Mouse (Mus musculus): ENCODE measurements around the gene Gpam. TPM values are rescaled to one million over a fixed set of nuclear protein-coding genes. Genes with fewer than 3 reads are reported as not detected.

Gene Gpam
- polyA plus RNA-seq, 1 experiment from 2014 or later, result 8.6 TPM

- Histone ChIP-seq H3K9ac (no peak overlapping the region), H3K27me3 (replicated peaks) (no peaks in the 10 kb centered on the region), H3K4me2 (no peak overlapping the region), H3K36me3 (no peaks in the 10 kb centered on the region), H3K9me3 (no peaks in the 10 kb centered on the region), H3K27ac (replicated peaks) (no peak overlapping the region), H3K4me3 (no peak overlapping the region), H3K4me1 (peaks cover 46% of the 10 kb centered on the region)
- WGBS, result 30% methylated on average over 6 of the region's 6 CpGs
- no peak for ATAC-seq (ENCODE audit: extremely low read depth, insufficient number of reproducible peaks, low FRiP score, low TSS enrichment)
Measured at GRCm38 (mm10) chr19:55121836-55122235, 5.2 kb downstream of the Gpam start.

- no peaks in the 10 kb centered on the region for H3K36me3 ChIP-seq
- ATAC-seq (ENCODE audit: extremely low read depth, insufficient number of reproducible peaks, low FRiP score, low TSS enrichment), result no peak
- 41% methylated on average over 11 of the region's 11 CpGs for WGBS
Measured at GRCm38 (mm10) chr19:55120518-55121244, 6.4 kb downstream of the Gpam start.

GRCm38 (mm10) chr19:55119541-55119940 is 7.5 kb downstream of the Gpam start:
- Histone ChIP-seq H3K4me1 (peaks cover 52% of the 10 kb centered on the region), H3K36me3 (no peaks in the 10 kb centered on the region), H3K27ac (replicated peaks) (no peak overlapping the region), H3K9ac (no peak overlapping the region), H3K4me3 (no peak overlapping the region), H3K4me2 (no peak overlapping the region), H3K9me3 (no peaks in the 10 kb centered on the region), H3K27me3 (replicated peaks) (no peaks in the 10 kb centered on the region)
- WGBS, result 35% methylated on average over 2 of the region's 2 CpGs
- ATAC-seq (ENCODE audit: extremely low read depth, insufficient number of reproducible peaks, low FRiP score, low TSS enrichment), result no peak

More at GRCm38 (mm10) chr19:55120518-55121244, 6.4 kb downstream of the Gpam start:
- Histone ChIP-seq H3K9me3 (no peaks in the 10 kb centered on the region), H3K4me1 (peaks cover 45% of the 10 kb centered on the region), H3K9ac (no peak overlapping the region), H3K27ac (replicated peaks) (peak overlapping the region; percentile 42; the same call in 1 of the 2 replicates), H3K27me3 (replicated peaks) (no peaks in the 10 kb centered on the region), H3K4me2 (no peak overlapping the region), H3K4me3 (no peak overlapping the region)

- peaks cover 64% of the 10 kb centered on the region for H3K4me1 ChIP-seq
- no peaks in the 10 kb centered on the region for H3K9me3 ChIP-seq
- no peaks in the 10 kb centered on the region for H3K27me3 ChIP-seq (replicated peaks)
- ATAC-seq (ENCODE audit: extremely low read depth, insufficient number of reproducible peaks, low FRiP score, low TSS enrichment), result no peak
- 77% methylated on average over 3 of the region's 3 CpGs for WGBS
- H3K36me3 ChIP-seq, result no peaks in the 10 kb centered on the region
- no peak overlapping the region for H3K4me2 ChIP-seq
- no peak overlapping the region for H3K4me3 ChIP-seq
- no peak overlapping the region for H3K27ac ChIP-seq (replicated peaks)
- H3K9ac ChIP-seq, result no peak overlapping the region
Measured at GRCm38 (mm10) chr19:55117991-55118390, 9.0 kb downstream of the Gpam start.

GRCm38 (mm10) chr19:55117059-55117815 is 9.8 kb downstream of the Gpam start:
- 30% methylated on average over 6 of the region's 6 CpGs for WGBS
- no peak for ATAC-seq (ENCODE audit: extremely low read depth, insufficient number of reproducible peaks, low FRiP score, low TSS enrichment)

GRCm38 (mm10) chr19:55115532-55115931 is 11.5 kb downstream of the Gpam start:
- ATAC-seq (ENCODE audit: extremely low read depth, insufficient number of reproducible peaks, low FRiP score, low TSS enrichment), result no peak
- H3K36me3 ChIP-seq, result no peaks in the 10 kb centered on the region
- H3K27ac ChIP-seq (replicated peaks), result no peak overlapping the region
- no peaks in the 10 kb centered on the region for H3K9me3 ChIP-seq
- WGBS, result 79% methylated on average over 4 of the region's 4 CpGs
- H3K4me1 ChIP-seq, result peaks cover 46% of the 10 kb centered on the region
- no peak overlapping the region for H3K9ac ChIP-seq
- H3K27me3 ChIP-seq (replicated peaks), result no peaks in the 10 kb centered on the region
- H3K4me3 ChIP-seq, result no peak overlapping the region
- H3K4me2 ChIP-seq, result no peak overlapping the region

More at GRCm38 (mm10) chr19:55117059-55117815, 9.8 kb downstream of the Gpam start:
- Histone ChIP-seq H3K4me3 (no peak overlapping the region), H3K9ac (no peak overlapping the region), H3K9me3 (no peaks in the 10 kb centered on the region), H3K27ac (replicated peaks) (0 out of 2 replicates have a peak overlapping the region, but pooled peaks have one; percentile 20), H3K27me3 (replicated peaks) (no peaks in the 10 kb centered on the region), H3K4me2 (no peak overlapping the region), H3K36me3 (no peaks in the 10 kb centered on the region), H3K4me1 (peaks cover 58% of the 10 kb centered on the region)

GRCm38 (mm10) chr19:55114825-55115395 is 12.1 kb downstream of the Gpam start:
- Histone ChIP-seq H3K4me3 (no peak overlapping the region), H3K4me1 (peaks cover 39% of the 10 kb centered on the region), H3K27ac (replicated peaks) (no peak overlapping the region), H3K9me3 (no peaks in the 10 kb centered on the region), H3K9ac (no peak overlapping the region), H3K36me3 (no peaks in the 10 kb centered on the region), H3K4me2 (no peak overlapping the region), H3K27me3 (replicated peaks) (no peaks in the 10 kb centered on the region)
- ATAC-seq (ENCODE audit: extremely low read depth, insufficient number of reproducible peaks, low FRiP score, low TSS enrichment), result no peak
- 84% methylated on average over 5 of the region's 5 CpGs for WGBS

- Histone ChIP-seq H3K4me2 (no peak overlapping the region), H3K36me3 (no peaks in the 10 kb centered on the region), H3K9me3 (no peaks in the 10 kb centered on the region), H3K4me1 (peaks cover 12% of the 10 kb centered on the region), H3K9ac (no peak overlapping the region), H3K27ac (replicated peaks) (no peak overlapping the region), H3K27me3 (replicated peaks) (0 out of 2 replicates have a peak, but pooled peaks cover 4% of the 10 kb centered on the region), H3K4me3 (no peak overlapping the region)
- no peak for ATAC-seq (ENCODE audit: extremely low read depth, insufficient number of reproducible peaks, low FRiP score, low TSS enrichment)
- WGBS, result 25% methylated on average over 3 of the region's 3 CpGs
Measured at GRCm38 (mm10) chr19:55107896-55108295, 19.1 kb downstream of the Gpam start.

GRCm38 (mm10) chr19:55105969-55106368 is 21.1 kb downstream of the Gpam start:
- H3K4me2 ChIP-seq, result no peak overlapping the region
- H3K27me3 ChIP-seq (replicated peaks), result 0 out of 2 replicates have a peak, but pooled peaks cover 4% of the 10 kb centered on the region
- WGBS, result 83% methylated on average over 3 of the region's 3 CpGs
- no peak for ATAC-seq (ENCODE audit: extremely low read depth, insufficient number of reproducible peaks, low FRiP score, low TSS enrichment)
- peaks cover 14% of the 10 kb centered on the region for H3K4me1 ChIP-seq
- no peak overlapping the region for H3K27ac ChIP-seq (replicated peaks)
- H3K9ac ChIP-seq, result no peak overlapping the region
- no peaks in the 10 kb centered on the region for H3K9me3 ChIP-seq
- no peaks in the 10 kb centered on the region for H3K36me3 ChIP-seq
- H3K4me3 ChIP-seq, result no peak overlapping the region

- Histone ChIP-seq H3K27ac (replicated peaks) (no peak overlapping the region; the same call in 1 of the 2 replicates), H3K4me2 (peak overlapping the region; percentile 43)
- WGBS, result 47% methylated on average over 11 of the region's 11 CpGs
Measured at GRCm38 (mm10) chr19:55103081-55103830, 23.8 kb downstream of the Gpam start.

GRCm38 (mm10) chr19:55101659-55102058 is 25.4 kb downstream of the Gpam start:
- peaks cover 29% of the 10 kb centered on the region for H3K4me1 ChIP-seq
- no peaks in the 10 kb centered on the region for H3K9me3 ChIP-seq
- WGBS, result 69% methylated on average over 4 of the region's 4 CpGs
- H3K9ac ChIP-seq, result no peak overlapping the region
- no peak overlapping the region for H3K4me3 ChIP-seq
- H3K36me3 ChIP-seq, result peaks cover under 1% of the 10 kb centered on the region; the same call in 1 of the 2 replicates
- no peak overlapping the region for H3K27ac ChIP-seq (replicated peaks)
- H3K4me2 ChIP-seq, result no peak overlapping the region
- no peak for ATAC-seq (ENCODE audit: extremely low read depth, insufficient number of reproducible peaks, low FRiP score, low TSS enrichment)
- H3K27me3 ChIP-seq (replicated peaks), result no peaks in the 10 kb centered on the region

More at GRCm38 (mm10) chr19:55103081-55103830, 23.8 kb downstream of the Gpam start:
- peaks cover 26% of the 10 kb centered on the region for H3K4me1 ChIP-seq
- ATAC-seq (ENCODE audit: extremely low read depth, insufficient number of reproducible peaks, low FRiP score, low TSS enrichment), result no peak
- H3K36me3 ChIP-seq, result no peaks in the 10 kb centered on the region
- H3K27me3 ChIP-seq (replicated peaks), result no peaks in the 10 kb centered on the region
- H3K9me3 ChIP-seq, result no peaks in the 10 kb centered on the region
- peak overlapping the region; percentile 42; the same call in 1 of the 2 replicates for H3K9ac ChIP-seq
- 0 out of 2 replicates have a peak overlapping the region, but pooled peaks have one; percentile 16 for H3K4me3 ChIP-seq
